Mouse (Mus musculus) forebrain, embryonic 15.5 days (tissue): ENCODE measurements at regions not wholly inside any gene's neighbourhood (a gene's known extent, or its start where the extent isn't known, plus 50 kb on each side); places are given as distances from the start of the nearest gene placed in this dataset.

Experiments
- ATAC-seq: fragments of 200-750 bp; cut with Nextera tagmentation; replicated peaks from 2 replicates; pipeline ENCODE4 v1.8.0; 2017; ENCODE audit warnings: mild to moderate bottlenecking, moderate TSS enrichment, moderate library complexity
- H3K27ac ChIP-seq: fragments of 300-500 bp; sonication (generic); replicated peaks from 2 replicates; pipeline ENCODE4 v1.5.1; 2015; ENCODE audit warnings: mild to moderate bottlenecking, inconsistent platforms
- H3K27me3 ChIP-seq: fragments of 300-500 bp; sonication (generic); 2 replicates; pipeline ENCODE4 v1.6.1; 2015; ENCODE audit warnings: inconsistent platforms
- H3K36me3 ChIP-seq: fragments of 300-500 bp; sonication (generic); 2 replicates; pipeline ENCODE4 v1.6.1; 2015; ENCODE audit warnings: mild to moderate bottlenecking, inconsistent platforms
- H3K4me1 ChIP-seq: fragments of 300-500 bp; sonication (generic); 2 replicates; pipeline ENCODE4 v1.6.1; 2015; ENCODE audit warnings: inconsistent platforms
- H3K4me2 ChIP-seq: fragments of 300-500 bp; sonication (generic); replicated peaks from 2 replicates; pipeline ENCODE4 v1.6.1; 2015; ENCODE audit warnings: mild to moderate bottlenecking, inconsistent platforms
- H3K4me3 ChIP-seq: fragments of 300-500 bp; sonication (generic); 2 replicates; pipeline ENCODE4 v1.5.1; 2015; ENCODE audit warnings: mild to moderate bottlenecking, inconsistent platforms
- H3K9ac ChIP-seq: fragments of 300-500 bp; sonication (generic); replicated peaks from 2 replicates; pipeline ENCODE4 v1.6.1; 2015; ENCODE audit warnings: mild to moderate bottlenecking, inconsistent platforms
- H3K9me3 ChIP-seq: fragments of 300-500 bp; sonication (generic); 2 replicates; pipeline ENCODE4 v1.6.1; 2016; ENCODE audit warnings: inconsistent platforms
- WGBS: fragments of 180-500 bp; shearing (Covaris S2); methylation state at CpG from one replicate; pipeline ENCODE4 v1.1.7; 2015; ENCODE audit warnings: mixed read lengths; 5-methylcytosine and 5-hydroxymethylcytosine counted together

GRCm38 (mm10) chr1:39102989-39103910, 90.3 kb upstream of the Npas2 start:
- no peak overlapping the region for H3K9ac ChIP-seq
- no peaks in the 10 kb centered on the region for H3K27me3 ChIP-seq
- H3K36me3 ChIP-seq, result no peaks in the 10 kb centered on the region
- H3K4me3 ChIP-seq, result no peak overlapping the region
- H3K27ac ChIP-seq, result no peak overlapping the region
- H3K9me3 ChIP-seq, result no peaks in the 10 kb centered on the region
- ATAC-seq, result no peak
- 86% methylated on average over 14 of the region's 14 CpGs for WGBS
- H3K4me2 ChIP-seq, result no peak overlapping the region
- H3K4me1 ChIP-seq, result no peaks in the 10 kb centered on the region

- H3K4me1 ChIP-seq, result no peaks in the 10 kb centered on the region
- 63% methylated on average over 17 of the region's 17 CpGs for WGBS
- ATAC-seq, result no peak
- no peaks in the 10 kb centered on the region for H3K9me3 ChIP-seq
- H3K9ac ChIP-seq, result no peak overlapping the region
- H3K4me2 ChIP-seq, result no peak overlapping the region
- H3K4me3 ChIP-seq, result no peak overlapping the region
- no peaks in the 10 kb centered on the region for H3K36me3 ChIP-seq
- H3K27me3 ChIP-seq, result no peaks in the 10 kb centered on the region
- no peak overlapping the region for H3K27ac ChIP-seq
Observed at GRCm38 (mm10) chr1:39105546-39106371, 87.8 kb upstream of the Npas2 start.

- ATAC-seq, result no peak
- no peak overlapping the region for H3K9ac ChIP-seq
- no peak overlapping the region for H3K4me3 ChIP-seq
- whole genome bisulfite sequencing, result 38% methylated on average over 4 of the region's 4 CpGs
- H3K27me3 ChIP-seq, result no peaks in the 10 kb centered on the region
- H3K36me3 ChIP-seq, result no peaks in the 10 kb centered on the region
- H3K27ac ChIP-seq, result no peak overlapping the region
- H3K4me2 ChIP-seq, result no peak overlapping the region
- H3K4me1 ChIP-seq, result no peaks in the 10 kb centered on the region
- H3K9me3 ChIP-seq, result no peaks in the 10 kb centered on the region
Observed at GRCm38 (mm10) chr1:39106372-39106643, 87.2 kb upstream of the Npas2 start.

GRCm38 (mm10) chr1:39106650-39107049, 86.9 kb upstream of the Npas2 start:
- no peak overlapping the region for H3K9ac ChIP-seq
- H3K27me3 ChIP-seq, result no peaks in the 10 kb centered on the region
- no peak for ATAC-seq
- H3K27ac ChIP-seq, result no peak overlapping the region
- H3K4me1 ChIP-seq, result no peaks in the 10 kb centered on the region
- no peaks in the 10 kb centered on the region for H3K9me3 ChIP-seq
- 70% methylated on average over 6 of the region's 6 CpGs for WGBS
- H3K4me2 ChIP-seq, result no peak overlapping the region
- H3K4me3 ChIP-seq, result no peak overlapping the region
- no peaks in the 10 kb centered on the region for H3K36me3 ChIP-seq

- Histone ChIP-seq H3K36me3 (no peaks in the 10 kb centered on the region), H3K27ac (no peak overlapping the region), H3K4me1 (no peaks in the 10 kb centered on the region), H3K4me3 (no peak overlapping the region), H3K27me3 (no peaks in the 10 kb centered on the region), H3K9me3 (no peaks in the 10 kb centered on the region), H3K9ac (no peak overlapping the region), H3K4me2 (no peak overlapping the region)
- ATAC-seq, result no peak
- 79% methylated on average over 6 of the region's 6 CpGs for WGBS
Observed at GRCm38 (mm10) chr1:39116319-39116718, 77.2 kb upstream of the Npas2 start.

- WGBS, result 66% methylated on average over 8 of the region's 8 CpGs
- no peaks in the 10 kb centered on the region for H3K36me3 ChIP-seq
- no peaks in the 10 kb centered on the region for H3K4me1 ChIP-seq
- no peak overlapping the region for H3K9ac ChIP-seq
- no peak overlapping the region for H3K27ac ChIP-seq
- H3K4me3 ChIP-seq, result no peak overlapping the region
- H3K9me3 ChIP-seq, result no peaks in the 10 kb centered on the region
- H3K27me3 ChIP-seq, result no peaks in the 10 kb centered on the region
- no peak overlapping the region for H3K4me2 ChIP-seq
- ATAC-seq, result no peak
Observed at GRCm38 (mm10) chr1:39122316-39123015, 71.1 kb upstream of the Npas2 start.

GRCm38 (mm10) chr1:39123081-39123812, 70.3 kb upstream of the Npas2 start:
- no peaks in the 10 kb centered on the region for H3K36me3 ChIP-seq
- WGBS, result 75% methylated on average over 10 of the region's 10 CpGs
- no peaks in the 10 kb centered on the region for H3K4me1 ChIP-seq
- no peak for ATAC-seq
- no peak overlapping the region for H3K9ac ChIP-seq
- no peaks in the 10 kb centered on the region for H3K9me3 ChIP-seq
- H3K27me3 ChIP-seq, result no peaks in the 10 kb centered on the region
- H3K27ac ChIP-seq, result no peak overlapping the region
- H3K4me2 ChIP-seq, result no peak overlapping the region
- no peak overlapping the region for H3K4me3 ChIP-seq

GRCm38 (mm10) chr1:39123813-39124146, 69.8 kb upstream of the Npas2 start:
- H3K4me1 ChIP-seq, result no peaks in the 10 kb centered on the region
- no peaks in the 10 kb centered on the region for H3K36me3 ChIP-seq
- H3K27me3 ChIP-seq, result no peaks in the 10 kb centered on the region
- H3K9me3 ChIP-seq, result no peaks in the 10 kb centered on the region
- no peak overlapping the region for H3K9ac ChIP-seq
- WGBS, result 81% methylated on average over 2 of the region's 2 CpGs
- H3K4me3 ChIP-seq, result no peak overlapping the region
- no peak overlapping the region for H3K27ac ChIP-seq
- no peak overlapping the region for H3K4me2 ChIP-seq
- no peak for ATAC-seq

GRCm38 (mm10) chr1:39134521-39134920, 59.0 kb upstream of the Npas2 start:
- no peak overlapping the region for H3K27ac ChIP-seq
- 85% methylated on average over 2 of the region's 2 CpGs for WGBS
- no peak overlapping the region for H3K4me3 ChIP-seq
- H3K4me1 ChIP-seq, result no peaks in the 10 kb centered on the region
- no peaks in the 10 kb centered on the region for H3K27me3 ChIP-seq
- no peaks in the 10 kb centered on the region for H3K9me3 ChIP-seq
- H3K36me3 ChIP-seq, result no peaks in the 10 kb centered on the region
- H3K9ac ChIP-seq, result no peak overlapping the region
- no peak for ATAC-seq
- H3K4me2 ChIP-seq, result no peak overlapping the region

GRCm38 (mm10) chr1:39143054-39143453, 50.5 kb upstream of the Npas2 start:
- WGBS, result 87% methylated on average over 2 of the region's 2 CpGs
- ATAC-seq, result no peak
- H3K27me3 ChIP-seq, result no peaks in the 10 kb centered on the region
- no peak overlapping the region for H3K4me2 ChIP-seq
- no peak overlapping the region for H3K9ac ChIP-seq
- H3K4me1 ChIP-seq, result no peaks in the 10 kb centered on the region
- no peak overlapping the region for H3K4me3 ChIP-seq
- H3K27ac ChIP-seq, result no peak overlapping the region
- no peaks in the 10 kb centered on the region for H3K9me3 ChIP-seq
- no peaks in the 10 kb centered on the region for H3K36me3 ChIP-seq

- no peak overlapping the region for H3K9ac ChIP-seq
- 84% methylated on average over 5 of the region's 5 CpGs for WGBS
- no peak overlapping the region for H3K27ac ChIP-seq
- no peaks in the 10 kb centered on the region for H3K36me3 ChIP-seq
- H3K9me3 ChIP-seq, result no peaks in the 10 kb centered on the region
- H3K4me2 ChIP-seq, result no peak overlapping the region
- ATAC-seq, result no peak
- H3K4me3 ChIP-seq, result no peak overlapping the region
- H3K27me3 ChIP-seq, result no peaks in the 10 kb centered on the region
- no peaks in the 10 kb centered on the region for H3K4me1 ChIP-seq
Observed at GRCm38 (mm10) chr1:39143626-39144025, 49.9 kb upstream of the Npas2 start.
